Mouse (Mus musculus): ENCODE data around the gene Sbno2. TPM values are rescaled to one million over a fixed set of nuclear protein-coding genes. Genes with fewer than 3 reads are reported as not detected.

Gene Sbno2
- polyA plus RNA-seq, 1 experiment from 2014 or later: 10.7 TPM

GRCm38 (mm10) chr10:80107678-80108077 lies 2.3 kb upstream of the Sbno2 start:
- TF ChIP-seq CTCF (IDR thresholded peaks at IDR 0.05; ENCODE audit: low read depth): no peak
- TF ChIP-seq EP300 (optimal IDR thresholded peaks at IDR 0.05): no peak
- Histone ChIP-seq H3K4me1 (replicated peaks; ENCODE audit: control insufficient read depth, insufficient read depth) (no peaks in the 10 kb centered on the region; the same call in 1 of the 2 replicates), H3K27ac (replicated peaks) (peak overlapping the region; percentile 35; the same call in 1 of the 2 replicates), H3K9me3 (ENCODE audit: control insufficient read depth, low read length) (no peaks in the 10 kb centered on the region), H3K27me3 (ENCODE audit: control insufficient read depth, insufficient read depth, low read length) (no peaks in the 10 kb centered on the region), H3K4me3 (ENCODE audit: low read depth, low read length) (no peak overlapping the region), H3K4me2 (replicated peaks; ENCODE audit: low read depth) (no peak overlapping the region), H3K36me3 (ENCODE audit: control insufficient read depth, insufficient read depth, low read length) (no peaks in the 10 kb centered on the region), H3K9ac (ENCODE audit: low read length) (no peak overlapping the region)
- ATAC-seq (ENCODE audit: low FRiP score, low TSS enrichment) (0 out of 2 replicates have a peak, but pooled peaks have one; percentile 10), DNase-seq (ENCODE audit: low spot score) (no peak)
- WGBS: 49% methylated on average over 6 of the region's 6 CpGs

GRCm38 (mm10) chr10:80105926-80106325 lies 555 bp upstream of the Sbno2 start:
- no peaks in the 10 kb centered on the region for H3K9me3 ChIP-seq (ENCODE audit: control insufficient read depth, low read length)
- H3K4me2 ChIP-seq (replicated peaks; ENCODE audit: low read depth): peak overlapping the region; percentile 36
- DNase-seq (ENCODE audit: low spot score) (peak; percentile 56), ATAC-seq (ENCODE audit: low FRiP score, low TSS enrichment) (0 out of 2 replicates have a peak, but pooled peaks have one; percentile 30)
- WGBS: 46% methylated on average over 5 of the region's 5 CpGs
- peak overlapping the region; percentile 84 for H3K27ac ChIP-seq (replicated peaks)
- H3K9ac ChIP-seq (ENCODE audit: low read length): peak overlapping the region; percentile 43
- no peak for TF ChIP-seq EP300 (optimal IDR thresholded peaks at IDR 0.05)
- no peak for TF ChIP-seq CTCF (IDR thresholded peaks at IDR 0.05; ENCODE audit: low read depth)
- H3K36me3 ChIP-seq (ENCODE audit: control insufficient read depth, insufficient read depth, low read length): no peaks in the 10 kb centered on the region
- H3K4me1 ChIP-seq (replicated peaks; ENCODE audit: control insufficient read depth, insufficient read depth): peaks cover 6% of the 10 kb centered on the region
- peak overlapping the region; percentile 10; the same call in 1 of the 2 replicates for H3K4me3 ChIP-seq (ENCODE audit: low read depth, low read length)
- no peaks in the 10 kb centered on the region for H3K27me3 ChIP-seq (ENCODE audit: control insufficient read depth, insufficient read depth, low read length)

DNA sequence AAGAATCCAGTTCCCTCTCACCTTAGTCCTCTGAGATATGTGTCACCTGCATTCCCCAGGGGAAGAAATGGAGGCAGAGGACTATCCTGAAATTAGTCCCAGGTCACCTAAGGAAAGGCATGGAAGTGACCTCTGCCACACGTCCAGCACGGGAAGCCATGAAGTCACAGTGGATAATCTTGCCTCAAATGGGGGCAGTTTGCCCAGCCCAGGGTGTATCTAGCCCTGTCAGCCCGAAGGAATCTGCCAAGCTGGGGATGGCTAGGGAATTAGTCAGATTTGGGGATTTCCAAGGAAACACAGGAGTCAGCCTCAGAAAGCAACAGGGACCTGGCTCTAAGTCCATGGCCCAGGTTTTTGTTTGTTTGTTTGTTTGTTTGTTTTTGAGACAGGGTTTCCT lies 1.2 kb downstream of the Sbno2 start:
- H3K27ac ChIP-seq (replicated peaks): no peak overlapping the region
- no peaks in the 10 kb centered on the region for H3K9me3 ChIP-seq (ENCODE audit: control insufficient read depth, low read length)
- DNase-seq (ENCODE audit: low spot score): no peak
- H3K9ac ChIP-seq (ENCODE audit: low read length): no peak overlapping the region
- H3K27me3 ChIP-seq (ENCODE audit: control insufficient read depth, insufficient read depth, low read length): no peaks in the 10 kb centered on the region
- TF ChIP-seq EP300 (optimal IDR thresholded peaks at IDR 0.05): no peak
- TF ChIP-seq CTCF (IDR thresholded peaks at IDR 0.05; ENCODE audit: low read depth): no peak
- WGBS: 83% methylated on average over 3 of the region's 3 CpGs
- H3K4me3 ChIP-seq (ENCODE audit: low read depth, low read length): no peak overlapping the region
- H3K4me1 ChIP-seq (replicated peaks; ENCODE audit: control insufficient read depth, insufficient read depth): peaks cover 11% of the 10 kb centered on the region
- ATAC-seq (ENCODE audit: low FRiP score, low TSS enrichment): no peak
- no peak overlapping the region for H3K4me2 ChIP-seq (replicated peaks; ENCODE audit: low read depth)
- no peaks in the 10 kb centered on the region for H3K36me3 ChIP-seq (ENCODE audit: control insufficient read depth, insufficient read depth, low read length)

DNA sequence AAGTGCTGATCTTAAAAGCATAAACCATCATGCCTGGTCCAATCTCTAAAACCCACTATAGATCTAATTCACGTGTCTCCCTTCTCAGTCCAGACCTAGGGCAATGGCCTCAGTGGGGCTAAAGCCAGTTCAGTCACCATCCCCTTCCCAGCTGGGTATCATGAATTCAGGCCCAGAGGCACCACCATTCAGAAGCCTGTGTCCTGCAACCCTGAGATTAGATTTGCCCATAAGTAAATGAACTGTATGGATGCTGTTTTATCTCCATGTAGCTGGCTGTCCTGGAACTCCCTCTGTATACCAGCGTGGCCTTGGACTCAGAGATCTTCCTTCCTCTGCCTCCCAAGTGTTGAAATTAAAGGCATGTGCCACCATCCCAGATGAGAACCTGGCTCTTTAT lies 2.3 kb downstream of the Sbno2 start:
- TF ChIP-seq EP300 (optimal IDR thresholded peaks at IDR 0.05) (no peak), CTCF (IDR thresholded peaks at IDR 0.05; ENCODE audit: low read depth) (no peak)
- no peaks in the 10 kb centered on the region for H3K27me3 ChIP-seq (ENCODE audit: control insufficient read depth, insufficient read depth, low read length)
- H3K27ac ChIP-seq (replicated peaks): 0 out of 2 replicates have a peak overlapping the region, but pooled peaks have one; percentile 92
- peak overlapping the region; percentile 99 for H3K4me2 ChIP-seq (replicated peaks; ENCODE audit: low read depth)
- ATAC-seq (ENCODE audit: low FRiP score, low TSS enrichment) (no peak), DNase-seq (ENCODE audit: low spot score) (no peak)
- H3K4me1 ChIP-seq (replicated peaks; ENCODE audit: control insufficient read depth, insufficient read depth): peaks cover 11% of the 10 kb centered on the region
- 76% methylated on average over 2 of the region's 2 CpGs for WGBS
- H3K36me3 ChIP-seq (ENCODE audit: control insufficient read depth, insufficient read depth, low read length): no peaks in the 10 kb centered on the region
- no peak overlapping the region for H3K4me3 ChIP-seq (ENCODE audit: low read depth, low read length)
- H3K9ac ChIP-seq (ENCODE audit: low read length): no peak overlapping the region
- no peaks in the 10 kb centered on the region for H3K9me3 ChIP-seq (ENCODE audit: control insufficient read depth, low read length)

DNA sequence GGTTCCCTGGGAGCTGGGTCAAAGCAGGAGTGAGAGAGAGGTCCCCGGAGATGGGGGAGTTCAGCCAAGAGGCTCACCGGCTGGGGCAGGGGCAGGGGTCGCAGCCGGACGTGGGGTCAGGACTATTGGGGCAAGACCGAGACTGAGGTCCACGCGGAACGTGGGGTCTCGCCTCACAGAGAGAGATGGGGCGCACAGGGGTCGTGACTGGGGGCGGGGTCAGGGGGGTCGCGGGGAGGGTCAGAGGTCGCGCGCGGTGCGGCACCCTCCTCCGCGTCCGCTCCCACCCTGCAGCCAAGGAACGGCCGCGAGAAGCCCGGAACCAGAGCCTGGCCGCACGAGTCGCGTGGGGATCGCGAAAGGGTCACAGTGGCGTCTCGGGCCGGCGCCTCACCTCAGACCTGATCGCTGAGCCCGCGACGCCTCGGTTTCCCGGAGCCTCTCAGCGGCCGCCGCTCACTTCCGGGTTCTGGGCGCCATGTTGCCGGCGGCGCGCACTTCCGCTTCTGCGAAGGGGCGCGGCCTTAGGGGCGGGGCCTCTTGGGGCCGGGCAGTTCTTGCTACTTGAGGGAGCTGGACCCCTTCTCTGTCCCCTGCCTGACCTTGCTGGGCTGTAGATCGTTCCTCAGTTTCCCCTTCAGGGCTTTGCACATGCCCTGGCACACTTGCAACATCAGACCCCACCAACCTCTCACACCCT lies 3.0 kb downstream of the Sbno2 start:
- DNase-seq (ENCODE audit: low spot score) (peak; percentile 93), ATAC-seq (ENCODE audit: low FRiP score, low TSS enrichment) (peak; percentile 80)
- TF ChIP-seq EP300 (optimal IDR thresholded peaks at IDR 0.05): no peak
- TF ChIP-seq CTCF (IDR thresholded peaks at IDR 0.05; ENCODE audit: low read depth): no peak
- Histone ChIP-seq H3K4me2 (replicated peaks; ENCODE audit: low read depth) (peak overlapping the region; percentile 99), H3K9ac (ENCODE audit: low read length) (peak overlapping the region; percentile 97), H3K9me3 (ENCODE audit: control insufficient read depth, low read length) (no peaks in the 10 kb centered on the region), H3K4me3 (ENCODE audit: low read depth, low read length) (peak overlapping the region; percentile 92), H3K27ac (replicated peaks) (peak overlapping the region; percentile 92), H3K36me3 (ENCODE audit: control insufficient read depth, insufficient read depth, low read length) (no peaks in the 10 kb centered on the region), H3K27me3 (ENCODE audit: control insufficient read depth, insufficient read depth, low read length) (no peaks in the 10 kb centered on the region), H3K4me1 (replicated peaks; ENCODE audit: control insufficient read depth, insufficient read depth) (peaks cover 11% of the 10 kb centered on the region)
- WGBS: under 1% methylated on average over 55 of the region's 59 CpGs

DNA sequence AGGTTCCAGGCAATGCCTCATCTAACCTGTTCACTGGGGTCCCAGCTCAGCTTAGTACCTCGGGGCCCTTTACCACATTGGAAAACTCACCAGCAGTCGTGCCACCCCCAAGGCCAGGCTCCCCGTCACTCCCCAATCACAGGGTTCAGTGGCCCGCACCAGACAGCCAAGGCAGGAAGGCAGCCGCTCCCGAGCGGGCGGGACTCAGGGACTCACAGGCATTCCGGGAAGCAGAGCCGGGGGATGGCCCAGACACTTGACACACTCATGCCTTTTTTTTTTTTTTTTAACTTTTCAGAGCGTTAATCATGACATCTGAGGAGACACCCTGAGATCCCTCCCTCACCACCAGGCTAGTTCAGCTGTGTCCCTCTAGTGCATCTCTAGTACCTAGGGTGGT lies 4.4 kb downstream of the Sbno2 start:
- H3K9me3 ChIP-seq (ENCODE audit: control insufficient read depth, low read length): no peaks in the 10 kb centered on the region
- no peaks in the 10 kb centered on the region for H3K27me3 ChIP-seq (ENCODE audit: control insufficient read depth, insufficient read depth, low read length)
- peak overlapping the region; percentile 31; the same call in 1 of the 2 replicates for H3K9ac ChIP-seq (ENCODE audit: low read length)
- H3K4me1 ChIP-seq (replicated peaks; ENCODE audit: control insufficient read depth, insufficient read depth): peaks cover 11% of the 10 kb centered on the region
- H3K36me3 ChIP-seq (ENCODE audit: control insufficient read depth, insufficient read depth, low read length): no peaks in the 10 kb centered on the region
- H3K4me3 ChIP-seq (ENCODE audit: low read depth, low read length): peak overlapping the region; percentile 92
- peak; percentile 74 for DNase-seq (ENCODE audit: low spot score)
- H3K4me2 ChIP-seq (replicated peaks; ENCODE audit: low read depth): peak overlapping the region; percentile 99
- no peak for ATAC-seq (ENCODE audit: low FRiP score, low TSS enrichment)
- TF ChIP-seq CTCF (IDR thresholded peaks at IDR 0.05; ENCODE audit: low read depth): no peak
- no peak for TF ChIP-seq EP300 (optimal IDR thresholded peaks at IDR 0.05)
- H3K27ac ChIP-seq (replicated peaks): peak overlapping the region; percentile 35
- 39% methylated on average over 11 of the region's 11 CpGs for WGBS

Measured in stomach, postnatal 0 days (tissue).